Mouse (Mus musculus) forebrain, embryonic 15.5 days (tissue): ENCODE measurements around the gene Thada. TPM values are rescaled to one million over a fixed set of nuclear protein-coding genes. Genes with fewer than 3 reads are reported as not detected.
A peak's percentile ranks its signal among the peaks of the same experiment; 100 is the strongest.

ENCODE experiments used
- ATAC-seq: fragments of 200-750 bp; cut with Nextera tagmentation; replicated peaks from 2 replicates; pipeline ENCODE4 v1.8.0; 2017; ENCODE audit warnings: mild to moderate bottlenecking, moderate TSS enrichment, moderate library complexity
- H3K27ac ChIP-seq: fragments of 300-500 bp; sonication (generic); replicated peaks from 2 replicates; pipeline ENCODE4 v1.5.1; 2015; ENCODE audit warnings: mild to moderate bottlenecking, inconsistent platforms
- H3K27me3 ChIP-seq: fragments of 300-500 bp; sonication (generic); 2 replicates; pipeline ENCODE4 v1.6.1; 2015; ENCODE audit warnings: inconsistent platforms
- H3K36me3 ChIP-seq: fragments of 300-500 bp; sonication (generic); 2 replicates; pipeline ENCODE4 v1.6.1; 2015; ENCODE audit warnings: mild to moderate bottlenecking, inconsistent platforms
- H3K4me1 ChIP-seq: fragments of 300-500 bp; sonication (generic); 2 replicates; pipeline ENCODE4 v1.6.1; 2015; ENCODE audit warnings: inconsistent platforms
- H3K4me2 ChIP-seq: fragments of 300-500 bp; sonication (generic); replicated peaks from 2 replicates; pipeline ENCODE4 v1.6.1; 2015; ENCODE audit warnings: mild to moderate bottlenecking, inconsistent platforms
- H3K4me3 ChIP-seq: fragments of 300-500 bp; sonication (generic); 2 replicates; pipeline ENCODE4 v1.5.1; 2015; ENCODE audit warnings: mild to moderate bottlenecking, inconsistent platforms
- H3K9ac ChIP-seq: fragments of 300-500 bp; sonication (generic); replicated peaks from 2 replicates; pipeline ENCODE4 v1.6.1; 2015; ENCODE audit warnings: mild to moderate bottlenecking, inconsistent platforms
- H3K9me3 ChIP-seq: fragments of 300-500 bp; sonication (generic); 2 replicates; pipeline ENCODE4 v1.6.1; 2016; ENCODE audit warnings: inconsistent platforms
- WGBS: fragments of 180-500 bp; shearing (Covaris S2); methylation state at CpG from one replicate; pipeline ENCODE4 v1.1.7; 2015; ENCODE audit warnings: mixed read lengths; 5-methylcytosine and 5-hydroxymethylcytosine counted together
- polyA plus RNA-seq: library from polyadenylated mRNA; unstranded; fragments of >200 nt; fragmentation: Nextera tagmentation; extraction: Ambion mirVana; gene quantifications from 2 replicates; pipeline ENCODE4 v1.2.1, GENCODE M21; 2015

The Thada gene
- 6.0 and 6.3 TPM in 2 replicates for polyA plus RNA-seq

DNA sequence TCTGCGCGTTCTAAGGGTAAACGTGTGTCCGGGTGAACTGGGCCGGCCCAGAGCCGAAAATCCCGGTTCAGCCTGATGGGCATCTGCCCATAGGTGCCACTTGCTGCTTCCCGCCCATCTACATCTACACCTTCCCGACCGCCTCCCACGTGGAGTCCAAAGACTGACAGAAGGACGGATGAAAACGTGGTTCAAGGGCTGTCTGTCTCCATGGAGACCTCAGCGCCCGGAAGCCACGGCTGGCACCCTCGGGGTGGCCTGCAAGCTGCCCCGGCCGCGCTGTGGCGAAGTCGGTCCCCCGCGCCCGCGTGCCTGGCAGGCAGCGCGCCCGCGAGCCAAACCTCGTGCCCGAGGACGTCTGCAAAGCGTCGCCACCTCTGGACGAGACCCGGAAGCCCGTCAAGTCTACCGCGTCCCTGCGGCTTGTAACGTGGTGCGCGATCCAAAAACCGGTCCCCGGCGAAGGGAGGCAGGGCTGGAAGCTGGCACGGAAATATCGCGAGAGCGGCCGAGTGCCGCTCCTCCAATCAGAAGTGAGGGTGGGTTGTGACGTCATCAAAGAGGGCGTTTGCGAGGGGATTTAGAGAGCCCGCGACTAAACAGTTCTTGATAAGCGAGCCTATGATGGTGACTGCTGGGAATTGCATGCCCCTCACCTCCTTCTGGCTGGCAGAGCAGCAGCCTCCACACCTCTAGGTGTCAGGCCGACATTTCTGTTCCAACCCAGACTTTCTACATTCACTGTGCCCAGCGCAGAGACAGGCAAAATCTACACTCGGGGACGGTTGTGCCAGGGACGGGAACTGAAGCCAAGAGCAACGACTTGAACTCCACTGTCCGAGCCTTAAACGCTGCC is at the start of gene Thada:
Gene Thada (minus strand): TSS at position 453 of the 856 bp plus-strand sequence.
- Histone ChIP-seq H3K36me3 (no peaks in the 10 kb centered on the region), H3K9me3 (no peaks in the 10 kb centered on the region), H3K4me2 (peak within 1 kb of the TSS; percentile 88), H3K27ac (peak within 1 kb of the TSS; percentile 91), H3K9ac (peak within 1 kb of the TSS; percentile 97), H3K4me1 (peaks cover 18% of the 10 kb centered on the region), H3K4me3 (peak within 1 kb of the TSS; percentile 99), H3K27me3 (no peaks in the 10 kb centered on the region)
- under 1% methylated on average over 67 of the region's 67 CpGs for WGBS
- peak; percentile 99 for ATAC-seq

- 42% methylated on average over 4 of the region's 4 CpGs for WGBS
- Histone ChIP-seq H3K36me3 (no peaks in the 10 kb centered on the region), H3K27ac (no peak overlapping the region), H3K27me3 (peaks cover 12% of the 10 kb centered on the region; the same call in 1 of the 2 replicates), H3K4me1 (peaks cover 35% of the 10 kb centered on the region), H3K9ac (peak overlapping the region; percentile 62; the same call in 1 of the 2 replicates), H3K4me2 (peak overlapping the region; percentile 93), H3K4me3 (peak overlapping the region; percentile 59), H3K9me3 (no peaks in the 10 kb centered on the region)
- peak; percentile 38 for ATAC-seq
These were observed 46.6 kb upstream of the Thada start for GRCm38 (mm10) chr17:84512516-84513085.

DNA sequence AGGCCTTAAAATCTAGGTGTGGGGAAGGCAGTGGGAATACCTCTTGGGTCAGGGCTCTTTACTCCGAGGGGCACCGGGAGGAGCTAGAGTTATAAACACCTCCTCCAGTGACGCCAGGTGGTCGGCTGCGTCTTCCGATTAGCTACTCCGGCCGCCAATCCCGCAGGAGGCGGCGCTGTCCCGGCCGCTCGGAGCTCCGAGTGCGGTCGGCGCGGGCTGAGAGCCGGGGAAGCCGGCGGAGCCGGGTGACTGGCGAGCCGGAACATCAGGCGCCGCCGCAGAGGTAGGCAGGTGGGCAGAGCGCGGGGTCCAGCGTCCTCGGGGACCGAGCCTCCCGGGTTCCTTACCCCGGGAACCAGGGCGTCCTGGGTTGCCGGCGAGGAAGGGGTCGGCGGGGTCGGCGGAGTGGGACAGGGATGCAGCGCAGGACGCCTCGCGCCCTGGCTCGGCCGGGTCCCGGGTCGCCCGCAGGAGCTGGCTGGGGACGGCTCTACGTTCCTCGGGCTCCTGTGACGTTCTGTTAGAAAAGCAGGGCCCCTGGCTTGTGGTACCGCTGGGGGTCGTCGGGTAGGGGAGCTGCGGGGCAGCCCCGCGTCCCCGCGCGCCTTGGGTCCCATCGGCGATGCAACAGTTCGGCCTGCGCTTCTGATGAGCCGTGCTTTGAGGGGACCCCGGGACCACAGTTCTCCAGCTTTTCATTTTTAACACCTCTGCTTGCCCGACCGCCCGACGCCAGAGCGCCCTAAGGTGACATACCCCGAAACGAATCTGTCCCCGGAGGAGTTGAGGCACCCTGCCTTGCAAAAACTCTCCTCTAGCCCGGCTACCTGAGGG is 45.9 kb upstream of the Thada start, which contains the start of gene Plekhh2:
Gene Plekhh2 (plus strand): TSS at position 214 of the 834 bp plus-strand sequence.
- peak; percentile 92 for ATAC-seq
- peak within 1 kb of the TSS; percentile 62 for H3K9ac ChIP-seq
- H3K4me2 ChIP-seq: peak within 1 kb of the TSS; percentile 93
- peaks cover 35% of the 10 kb centered on the region for H3K4me1 ChIP-seq
- H3K9me3 ChIP-seq: no peaks in the 10 kb centered on the region
- peaks cover 12% of the 10 kb centered on the region; the same call in 1 of the 2 replicates for H3K27me3 ChIP-seq
- peak within 1 kb of the TSS; percentile 59 for H3K4me3 ChIP-seq
- H3K27ac ChIP-seq: no peak within 1 kb of the TSS
- under 1% methylated on average over 78 of the region's 79 CpGs for WGBS
- no peaks in the 10 kb centered on the region for H3K36me3 ChIP-seq

DNA sequence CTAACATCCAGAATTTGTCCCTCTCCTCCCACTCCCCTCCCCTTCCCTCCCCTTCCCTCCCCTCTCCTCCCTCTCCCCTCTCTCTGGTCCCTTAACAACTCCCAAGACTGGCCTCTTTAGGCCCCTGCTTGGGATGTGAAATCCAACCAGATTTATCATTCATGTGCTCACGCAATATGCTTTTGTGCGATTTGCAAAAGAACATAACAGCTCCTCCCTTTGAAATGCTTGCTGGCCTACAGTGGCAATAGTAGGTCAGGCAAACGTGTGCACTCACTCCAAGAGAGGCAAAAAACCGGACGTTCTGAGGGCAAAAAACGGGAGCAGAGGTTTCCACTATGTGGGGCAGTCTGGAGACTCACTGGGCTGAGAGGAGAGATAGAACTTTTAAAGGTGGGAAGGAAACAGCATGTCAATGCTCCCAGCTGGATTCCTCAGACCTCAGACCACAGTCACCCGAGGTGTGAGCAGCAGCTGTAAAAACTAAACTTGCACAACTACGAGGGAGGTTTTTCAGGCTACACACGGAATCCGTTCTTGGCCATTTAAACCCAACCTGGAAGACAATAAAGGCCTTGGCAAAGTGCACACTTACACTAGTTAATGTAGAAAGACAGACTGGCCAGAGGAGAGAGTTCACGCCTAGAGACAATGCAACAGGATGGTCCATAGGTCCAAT is 45.1 kb upstream of the Thada start:
- Histone ChIP-seq H3K4me2 (peak overlapping the region; percentile 93), H3K27ac (no peak overlapping the region), H3K9me3 (no peaks in the 10 kb centered on the region), H3K4me3 (peak overlapping the region; percentile 59), H3K4me1 (peaks cover 35% of the 10 kb centered on the region), H3K27me3 (peaks cover 12% of the 10 kb centered on the region; the same call in 1 of the 2 replicates), H3K9ac (peak overlapping the region; percentile 62; the same call in 1 of the 2 replicates), H3K36me3 (no peaks in the 10 kb centered on the region)
- ATAC-seq: peak; percentile 23; the same call in 1 of the 2 replicates
- WGBS: 33% methylated on average over 11 of the region's 11 CpGs

DNA sequence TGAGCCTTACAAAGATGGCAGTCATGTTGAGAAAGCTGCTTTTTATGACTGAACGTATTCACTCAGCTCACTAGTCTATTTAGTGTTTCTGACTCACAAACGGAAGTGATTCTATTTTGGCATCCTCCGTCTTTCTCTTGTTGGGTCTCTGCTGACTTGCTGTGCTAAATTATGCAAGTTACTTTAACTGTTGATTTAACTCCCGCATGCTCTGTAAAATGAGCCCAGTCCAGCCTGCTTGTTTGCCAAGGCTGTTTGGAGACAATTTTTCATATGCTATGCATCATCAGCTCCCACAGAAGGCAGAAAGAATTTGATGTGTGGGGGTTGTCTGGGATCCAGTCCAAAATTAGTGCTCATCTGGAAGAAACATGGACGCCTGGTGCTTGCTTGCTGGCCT is 44.4 kb upstream of the Thada start:
- no peak overlapping the region for H3K27ac ChIP-seq
- H3K4me3 ChIP-seq: no peak overlapping the region
- H3K36me3 ChIP-seq: no peaks in the 10 kb centered on the region
- H3K4me2 ChIP-seq: no peak overlapping the region
- no peaks in the 10 kb centered on the region for H3K9me3 ChIP-seq
- peaks cover 12% of the 10 kb centered on the region; the same call in 1 of the 2 replicates for H3K27me3 ChIP-seq
- 29% methylated on average over 5 of the region's 5 CpGs for WGBS
- H3K4me1 ChIP-seq: peaks cover 35% of the 10 kb centered on the region
- ATAC-seq: no peak; the same call in 1 of the 2 replicates
- H3K9ac ChIP-seq: no peak overlapping the region

DNA sequence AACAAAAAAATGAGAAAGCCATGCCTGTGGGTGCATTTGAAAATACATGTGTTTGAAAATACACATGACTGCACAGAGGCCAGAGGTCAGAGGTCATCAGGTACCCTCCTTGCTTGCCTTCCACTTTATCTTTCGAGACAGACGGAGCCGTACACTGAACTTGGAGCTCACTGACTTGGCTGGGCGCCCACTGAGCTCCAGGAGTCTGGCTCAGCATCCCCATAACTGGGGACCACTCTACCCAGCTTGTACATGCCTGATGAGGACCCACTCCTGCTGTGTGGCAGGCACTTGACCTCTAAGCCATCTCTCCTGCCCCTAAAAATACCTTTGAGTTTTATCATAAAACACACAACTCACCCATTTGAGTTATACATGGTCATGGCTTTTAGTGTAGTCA is 43.2 kb upstream of the Thada start:
- Histone ChIP-seq H3K36me3 (no peaks in the 10 kb centered on the region), H3K4me1 (peaks cover 35% of the 10 kb centered on the region), H3K27me3 (peaks cover 12% of the 10 kb centered on the region; the same call in 1 of the 2 replicates), H3K4me2 (no peak overlapping the region), H3K4me3 (no peak overlapping the region), H3K27ac (no peak overlapping the region), H3K9ac (no peak overlapping the region), H3K9me3 (no peaks in the 10 kb centered on the region)
- ATAC-seq: no peak
- 62% methylated on average over 4 of the region's 4 CpGs for WGBS

GRCm38 (mm10) chr17:84508736-84509135 is 42.7 kb upstream of the Thada start:
- H3K9me3 ChIP-seq: no peaks in the 10 kb centered on the region
- H3K9ac ChIP-seq: no peak overlapping the region
- H3K27me3 ChIP-seq: peaks cover 12% of the 10 kb centered on the region; the same call in 1 of the 2 replicates
- H3K36me3 ChIP-seq: no peaks in the 10 kb centered on the region
- no peak for ATAC-seq
- H3K4me2 ChIP-seq: no peak overlapping the region
- H3K27ac ChIP-seq: no peak overlapping the region
- H3K4me3 ChIP-seq: no peak overlapping the region
- peaks cover 35% of the 10 kb centered on the region for H3K4me1 ChIP-seq
- WGBS: 27% methylated on average over 3 of the region's 3 CpGs

- Histone ChIP-seq H3K4me3 (no peak overlapping the region), H3K4me1 (peaks cover 22% of the 10 kb centered on the region), H3K36me3 (no peaks in the 10 kb centered on the region), H3K27ac (no peak overlapping the region), H3K27me3 (0 out of 2 replicates have a peak, but pooled peaks cover 4% of the 10 kb centered on the region), H3K4me2 (no peak overlapping the region), H3K9me3 (no peaks in the 10 kb centered on the region), H3K9ac (no peak overlapping the region)
- WGBS: 76% methylated on average over 2 of the region's 2 CpGs
- no peak for ATAC-seq
These were observed 39.9 kb upstream of the Thada start for GRCm38 (mm10) chr17:84505922-84506321.

- H3K27ac ChIP-seq: no peak overlapping the region
- 80% methylated on average over 3 of the region's 3 CpGs for WGBS
- ATAC-seq: no peak
- no peak overlapping the region for H3K4me3 ChIP-seq
- H3K9me3 ChIP-seq: no peaks in the 10 kb centered on the region
- H3K36me3 ChIP-seq: no peaks in the 10 kb centered on the region
- no peak overlapping the region for H3K9ac ChIP-seq
- no peak overlapping the region for H3K4me2 ChIP-seq
- H3K4me1 ChIP-seq: no peaks in the 10 kb centered on the region
- H3K27me3 ChIP-seq: no peaks in the 10 kb centered on the region
These were observed 36.3 kb upstream of the Thada start for GRCm38 (mm10) chr17:84502341-84502740.

- Histone ChIP-seq H3K9ac (no peak overlapping the region), H3K4me1 (no peaks in the 10 kb centered on the region), H3K4me2 (no peak overlapping the region), H3K36me3 (no peaks in the 10 kb centered on the region), H3K4me3 (no peak overlapping the region), H3K27ac (no peak overlapping the region), H3K27me3 (no peaks in the 10 kb centered on the region), H3K9me3 (no peaks in the 10 kb centered on the region)
- ATAC-seq: no peak
- WGBS: 33% methylated on average over 5 of the region's 5 CpGs
These were observed 32.6 kb upstream of the Thada start for GRCm38 (mm10) chr17:84498639-84499038.

- ATAC-seq: no peak
- no peak overlapping the region for H3K4me2 ChIP-seq
- no peaks in the 10 kb centered on the region for H3K9me3 ChIP-seq
- H3K4me3 ChIP-seq: no peak overlapping the region
- no peaks in the 10 kb centered on the region for H3K36me3 ChIP-seq
- no peak overlapping the region for H3K27ac ChIP-seq
- 63% methylated on average over 3 of the region's 3 CpGs for WGBS
- H3K9ac ChIP-seq: no peak overlapping the region
- no peaks in the 10 kb centered on the region for H3K27me3 ChIP-seq
- H3K4me1 ChIP-seq: no peaks in the 10 kb centered on the region
These were observed 32.1 kb upstream of the Thada start for GRCm38 (mm10) chr17:84497972-84498604.
